Comparison of ENCODE assay signal across 8 mouse cellular contexts in the genomic region with DNA sequence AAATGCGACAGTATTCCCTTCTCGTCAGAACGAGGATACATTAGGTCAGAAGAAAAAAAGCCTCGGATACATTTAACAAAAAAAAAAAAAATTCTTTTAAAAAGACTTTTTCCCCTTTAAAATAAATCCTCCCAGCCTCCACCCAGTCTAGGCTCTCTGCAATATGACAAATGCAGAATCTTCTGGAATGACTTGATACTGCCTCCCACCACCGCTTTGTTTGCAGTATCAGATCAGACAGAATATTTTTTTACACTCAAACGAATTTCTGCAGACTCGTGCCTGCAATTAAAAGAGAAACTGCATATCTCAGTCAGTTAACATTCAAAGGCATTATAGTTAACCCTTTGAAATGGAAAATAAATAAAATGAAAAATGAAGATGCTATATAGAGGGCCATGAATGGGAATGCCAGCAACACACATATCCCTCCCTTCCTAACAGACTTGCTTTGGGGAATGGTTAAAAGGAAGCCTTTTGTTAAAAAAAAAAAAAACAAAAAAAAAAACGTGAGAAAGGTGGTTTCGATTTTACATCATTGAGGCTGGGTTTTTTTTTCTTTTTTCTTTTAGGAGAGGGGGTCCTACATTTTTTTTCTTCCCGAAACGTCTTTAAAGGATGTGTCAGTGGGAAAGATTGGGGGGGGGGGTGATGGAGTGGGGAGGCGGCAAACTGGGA. TPM values are rescaled to one million over a fixed set of nuclear protein-coding genes. Genes with fewer than 3 reads are reported as not detected.
DNase-seq lines count a peak whose midpoint lies in the region; ATAC-seq and TF ChIP-seq lines count a peak whose summit lies in the region.

No protein-coding gene starts in this region.

- H3K4me3 ChIP-seq in heart, embryonic 14.5 days (ENCODE audit: control insufficient read depth in 1 of 2, insufficient read depth in 1 of 2, low read depth in 1 of 2, low read length in 2 of 2) = peak overlapping the region; percentile 72 to 86
- peak overlapping the region; percentile 78 to 97 for H3K4me3 ChIP-seq in MEL (ENCODE audit: control insufficient read depth in 1 of 2, insufficient read depth in 1 of 2, low read depth in 2 of 2, low read length in 2 of 2)
- H3K4me3 ChIP-seq in hindbrain, embryonic 11.5 days (ENCODE audit: low read depth, low read length) = peak overlapping the region; percentile 98
- peak overlapping the region; percentile 69 for H3K4me3 ChIP-seq in midbrain, embryonic 11.5 days (ENCODE audit: low read depth, low read length)

- TF ChIP-seq CTCF in MEL (IDR thresholded peaks at IDR 0.05 in 2 of 3, conservative IDR thresholded peaks at IDR 0.05 in 1 of 3; ENCODE audit: control insufficient read depth in 1 of 3, insufficient read depth in 1 of 3, low read depth in 2 of 3, low read length in 3 of 3, poor library complexity in 1 of 3, severe bottlenecking in 1 of 3) = no peak

- H3K9ac ChIP-seq in heart, embryonic 14.5 days (ENCODE audit: low read length) = peak overlapping the region; percentile 93
- peak overlapping the region; percentile 97 for H3K9ac ChIP-seq in MEL (ENCODE audit: control insufficient read depth, low read depth, low read length, poor library complexity, severe bottlenecking)
- H3K9ac ChIP-seq in hindbrain, embryonic 11.5 days (ENCODE audit: low read depth, low read length) = peak overlapping the region; percentile 96
- peak overlapping the region; percentile 83 for H3K9ac ChIP-seq in midbrain, embryonic 11.5 days (ENCODE audit: low read length)

- H3K79me2 ChIP-seq in MEL (ENCODE audit: control insufficient read depth, insufficient read depth, low read length, poor library complexity) = peaks cover 56% of the 10 kb centered on the region

- peak overlapping the region; percentile 70 for H3K4me2 ChIP-seq in heart, embryonic 14.5 days (ENCODE audit: low read length)
- peak overlapping the region; percentile 57 for H3K4me2 ChIP-seq in hindbrain, embryonic 11.5 days (replicated peaks; ENCODE audit: low read depth, low read length)
- H3K4me2 ChIP-seq in midbrain, embryonic 11.5 days = peak overlapping the region; percentile 51

- no peak for ATAC-seq in heart, embryonic 14.5 days (ENCODE audit: insufficient number of reproducible peaks, insufficient read depth, low FRiP score, low read depth)
- no peak for ATAC-seq in hindbrain, embryonic 11.5 days (ENCODE audit: low FRiP score)
- ATAC-seq in midbrain, embryonic 11.5 days (ENCODE audit: low FRiP score) = no peak

- TF ChIP-seq EP300 in MEL (IDR thresholded peaks at IDR 0.05; ENCODE audit: low read depth in 1 of 2, low read length in 2 of 2) = peak; percentile 30 to 47; a peak in 1 of 4 replicates

- peak overlapping the region in 1 of 2 experiments; percentile 96; a peak in 3 of 4 replicates for H3K27ac ChIP-seq in heart, embryonic 14.5 days (replicated peaks in 1 of 2; ENCODE audit: control insufficient read depth in 1 of 2, insufficient read depth in 1 of 2, low read depth in 2 of 2, low read length in 2 of 2)
- peak overlapping the region; percentile 53 for H3K27ac ChIP-seq in MEL (ENCODE audit: control insufficient read depth, low read depth, low read length)
- H3K27ac ChIP-seq in hindbrain, embryonic 11.5 days (ENCODE audit: low read depth, low read length) = peak overlapping the region; percentile 93
- peak overlapping the region; percentile 90 for H3K27ac ChIP-seq in midbrain, embryonic 11.5 days (ENCODE audit: low read depth, low read length)

- H3K4me1 ChIP-seq in heart, embryonic 14.5 days (ENCODE audit: control insufficient read depth in 2 of 2, insufficient read depth in 2 of 2, low read length in 2 of 2) = peaks cover 8 to 23% of the 10 kb centered on the region in 2 experiments
- H3K4me1 ChIP-seq in MEL (ENCODE audit: control insufficient read depth in 1 of 2, insufficient read depth in 2 of 2, low read length in 2 of 2) = peaks cover 4 to 34% of the 10 kb centered on the region in 2 experiments
- H3K4me1 ChIP-seq in hindbrain, embryonic 11.5 days (replicated peaks; ENCODE audit: control insufficient read depth, insufficient read depth, low read length) = peaks cover 2% of the 10 kb centered on the region; the same call in 1 of the 2 replicates
- peaks cover 21% of the 10 kb centered on the region for H3K4me1 ChIP-seq in midbrain, embryonic 11.5 days (ENCODE audit: control insufficient read depth, insufficient read depth, low read length)

- peaks cover 41% of the 10 kb centered on the region for H3K36me3 ChIP-seq in heart, embryonic 14.5 days (ENCODE audit: control insufficient read depth, insufficient read depth, low read length)
- H3K36me3 ChIP-seq in MEL (ENCODE audit: control insufficient read depth in 1 of 2, insufficient read depth in 2 of 2, low read length in 2 of 2) = peaks cover 23 to 46% of the 10 kb centered on the region in 2 experiments
- H3K36me3 ChIP-seq in hindbrain, embryonic 11.5 days (ENCODE audit: control insufficient read depth, insufficient read depth, low read length) = 0 out of 2 replicates have a peak, but pooled peaks cover 5% of the 10 kb centered on the region
- H3K36me3 ChIP-seq in midbrain, embryonic 11.5 days (ENCODE audit: control insufficient read depth, insufficient read depth, low read length) = peaks cover 22% of the 10 kb centered on the region; the same call in 1 of the 2 replicates

- H3K27me3 ChIP-seq in heart, embryonic 14.5 days (ENCODE audit: control insufficient read depth, insufficient read depth, low read length) = no peaks in the 10 kb centered on the region
- no peaks in the 10 kb centered on the region for H3K27me3 ChIP-seq in MEL (ENCODE audit: control insufficient read depth in 1 of 2, insufficient read depth in 2 of 2, low read length in 2 of 2)
- H3K27me3 ChIP-seq in hindbrain, embryonic 11.5 days (ENCODE audit: control insufficient read depth, insufficient read depth, low read length) = no peaks in the 10 kb centered on the region
- no peaks in the 10 kb centered on the region for H3K27me3 ChIP-seq in midbrain, embryonic 11.5 days (ENCODE audit: control insufficient read depth, insufficient read depth, low read length)

- no peak for TF ChIP-seq POLR2A in MEL (IDR thresholded peaks at IDR 0.05; ENCODE audit: control insufficient read depth in 1 of 2, insufficient read depth in 1 of 2, low read depth in 1 of 2, low read length in 2 of 2, poor library complexity in 1 of 2)

- H3K9me3 ChIP-seq in heart, embryonic 14.5 days (ENCODE audit: control insufficient read depth, low read length) = no peaks in the 10 kb centered on the region
- no peaks in the 10 kb centered on the region for H3K9me3 ChIP-seq in MEL (replicated peaks; ENCODE audit: insufficient read depth, low read length)
- H3K9me3 ChIP-seq in hindbrain, embryonic 11.5 days (ENCODE audit: control insufficient read depth, low read length) = no peaks in the 10 kb centered on the region
- H3K9me3 ChIP-seq in midbrain, embryonic 11.5 days (ENCODE audit: control insufficient read depth, low read length) = no peaks in the 10 kb centered on the region

- WGBS in heart, embryonic 14.5 days = 10% methylated on average over 11 of the region's 12 CpGs
- 16% methylated on average over 12 of the region's 12 CpGs for WGBS in hindbrain, embryonic 11.5 days
- WGBS in midbrain, embryonic 11.5 days = 19% methylated on average over 12 of the region's 12 CpGs

- no peak for DNase-seq in heart, adult 9 months (ENCODE audit: low spot score in 2 of 2)
- DNase-seq in MEL (ENCODE audit: low read depth, low spot score) = peak; percentile 66
- DNase-seq in hindbrain, embryonic 11.5 days (ENCODE audit: low spot score) = peak; percentile 31
- no peak for DNase-seq in midbrain, embryonic 11.5 days (ENCODE audit: low spot score, missing footprints)
- DNase-seq in cerebellum, postnatal 25 days = no peak
- DNase-seq in left cerebral cortex, adult 8-10 months (ENCODE audit: low spot score in 2 of 2) = no peak
- DNase-seq in frontal cortex, postnatal 10 days (ENCODE audit: low spot score in 2 of 2) = no peak

- TF ChIP-seq RAD21 in MEL (IDR thresholded peaks at IDR 0.05; ENCODE audit: low read depth, low read length) = no peak

RNA-seq across cellular contexts. Expression of a gene that starts 1.1 kb away (rescaled TPM):
- polyA plus RNA-seq in heart, embryonic 14.5 days (2014; fragmentation: Nextera tagmentation; extraction: Ambion mirVana) = 72.5 and 84.8 TPM in 2 replicates
- 109 and 116 TPM in 2 replicates for total RNA-seq in MEL (2012; rRNA removed)
- 100 to 1,000 TPM; 268 to 295 TPM for polyA plus RNA-seq in MEL (2012; ENCODE audit: insufficient read depth in 1 of 2, insufficient read length in 2 of 2, low read depth in 1 of 2, low replicate concordance in 2 of 2, missing spikeins in 1 of 2)
- polyA plus RNA-seq in hindbrain, embryonic 11.5 days (2014; fragmentation: Nextera tagmentation; extraction: Ambion mirVana) = 204 and 208 TPM in 2 replicates
- 182 and 188 TPM in 2 replicates for polyA plus RNA-seq in midbrain, embryonic 11.5 days (2014; fragmentation: Nextera tagmentation; extraction: Ambion mirVana)
- 1,000 to 10,000 TPM; 1,072 to 1,089 (median 1,074) TPM for total RNA-seq in left cerebral cortex, adult 8-10 months (2022)

RNA-seq across cellular contexts. Expression of a gene that starts 41.0 kb away (rescaled TPM):
- 0.39 and 0.68 TPM in 2 replicates for polyA plus RNA-seq in heart, embryonic 14.5 days (2014; fragmentation: Nextera tagmentation; extraction: Ambion mirVana)
- 0.95 and 1.1 TPM in 2 replicates for total RNA-seq in MEL (2012; rRNA removed)
- polyA plus RNA-seq in MEL (2012; ENCODE audit: insufficient read depth in 1 of 2, insufficient read length in 2 of 2, low read depth in 1 of 2, low replicate concordance in 2 of 2, missing spikeins in 1 of 2) = 1 to 10 TPM in 1 of 2 experiments, not detected in 1; 2.1 TPM
- polyA plus RNA-seq in hindbrain, embryonic 11.5 days (2014; fragmentation: Nextera tagmentation; extraction: Ambion mirVana) = 1.6 and 2.4 TPM in 2 replicates
- polyA plus RNA-seq in midbrain, embryonic 11.5 days (2014; fragmentation: Nextera tagmentation; extraction: Ambion mirVana) = 0.68 and 0.86 TPM in 2 replicates
- 1 to 10 TPM; 1.3 to 2.8 (median 2.0) TPM for total RNA-seq in left cerebral cortex, adult 8-10 months (2022)

RNA-seq across cellular contexts. Expression of a gene that starts 45.6 kb away (rescaled TPM):
- 911 and 1,014 TPM in 2 replicates for polyA plus RNA-seq in heart, embryonic 14.5 days (2014; fragmentation: Nextera tagmentation; extraction: Ambion mirVana)
- not detected in 2 replicates for total RNA-seq in MEL (2012; rRNA removed)
- polyA plus RNA-seq in MEL (2012; ENCODE audit: insufficient read depth in 1 of 2, insufficient read length in 2 of 2, low read depth in 1 of 2, low replicate concordance in 2 of 2, missing spikeins in 1 of 2) = not detected
- polyA plus RNA-seq in hindbrain, embryonic 11.5 days (2014; fragmentation: Nextera tagmentation; extraction: Ambion mirVana) = 16.6 and 26.1 TPM in 2 replicates
- polyA plus RNA-seq in midbrain, embryonic 11.5 days (2014; fragmentation: Nextera tagmentation; extraction: Ambion mirVana) = 8.7 and 9.9 TPM in 2 replicates
- total RNA-seq in left cerebral cortex, adult 8-10 months (2022) = 10 to 100 TPM; 10.9 to 20.6 (median 14.7) TPM

RNA-seq across cellular contexts. Expression of a gene that starts 46.5 kb away (rescaled TPM):
- polyA plus RNA-seq in heart, embryonic 14.5 days (2014; fragmentation: Nextera tagmentation; extraction: Ambion mirVana) = not detected in 2 replicates
- not detected in 2 replicates for total RNA-seq in MEL (2012; rRNA removed)
- polyA plus RNA-seq in MEL (2012; ENCODE audit: insufficient read depth in 1 of 2, insufficient read length in 2 of 2, low read depth in 1 of 2, low replicate concordance in 2 of 2, missing spikeins in 1 of 2) = not detected
- polyA plus RNA-seq in hindbrain, embryonic 11.5 days (2014; fragmentation: Nextera tagmentation; extraction: Ambion mirVana) = not detected in 2 replicates
- polyA plus RNA-seq in midbrain, embryonic 11.5 days (2014; fragmentation: Nextera tagmentation; extraction: Ambion mirVana) = not detected in 2 replicates
- total RNA-seq in left cerebral cortex, adult 8-10 months (2022) = not detected

Comparison
In these comparisons a context has a peak if more than half of its experiments do, and no peak if none do; other contexts are left out.
1. DNase-seq: peak in MEL (single experiment) and hindbrain, embryonic 11.5 days (single experiment); none in heart, adult 9 months (0 of 2), midbrain, embryonic 11.5 days (single experiment), cerebellum, postnatal 25 days (0 of 2), left cerebral cortex, adult 8-10 months (0 of 2) and frontal cortex, postnatal 10 days (0 of 2).
2. RNA of a gene that starts 45.6 kb away (polyA plus RNA-seq): 911 to 1,014 TPM in heart, embryonic 14.5 days; 16.6 to 26.1 TPM in hindbrain, embryonic 11.5 days, 8.7 to 9.9 TPM in midbrain, embryonic 11.5 days and not detected in MEL; every median in the first group is over 10 times any median in the second.
3. Peak in every context shown above with its lines, with median percentiles within 50 percentile points of each other: H3K4me2 ChIP-seq, H3K4me3 ChIP-seq and H3K9ac ChIP-seq.